Mouse (Mus musculus): ENCODE data around the gene Suclg2. TPM values are rescaled to one million over a fixed set of nuclear protein-coding genes. Genes with fewer than 3 reads are reported as not detected.

Gene Suclg2
- polyA plus RNA-seq, 1 experiment from 2014 or later, result 29.0 TPM

GRCm38 (mm10) chr6:95716476-95716875 lies 2.1 kb downstream of the Suclg2 start:
- H3K9ac ChIP-seq (replicated peaks), result no peak overlapping the region
- H3K9me3 ChIP-seq, result no peaks in the 10 kb centered on the region
- H3K4me3 ChIP-seq, result no peak overlapping the region
- ATAC-seq (ENCODE audit: low FRiP score, low read depth), result no peak
- peaks cover 12% of the 10 kb centered on the region; the same call in 1 of the 2 replicates for H3K4me1 ChIP-seq
- no peaks in the 10 kb centered on the region for H3K36me3 ChIP-seq
- H3K27ac ChIP-seq (replicated peaks), result no peak overlapping the region
- no peak overlapping the region for H3K4me2 ChIP-seq (replicated peaks)
- 88% methylated on average over 5 of the region's 5 CpGs for WGBS
- H3K27me3 ChIP-seq, result peaks cover 5% of the 10 kb centered on the region; the same call in 1 of the 2 replicates

DNA sequence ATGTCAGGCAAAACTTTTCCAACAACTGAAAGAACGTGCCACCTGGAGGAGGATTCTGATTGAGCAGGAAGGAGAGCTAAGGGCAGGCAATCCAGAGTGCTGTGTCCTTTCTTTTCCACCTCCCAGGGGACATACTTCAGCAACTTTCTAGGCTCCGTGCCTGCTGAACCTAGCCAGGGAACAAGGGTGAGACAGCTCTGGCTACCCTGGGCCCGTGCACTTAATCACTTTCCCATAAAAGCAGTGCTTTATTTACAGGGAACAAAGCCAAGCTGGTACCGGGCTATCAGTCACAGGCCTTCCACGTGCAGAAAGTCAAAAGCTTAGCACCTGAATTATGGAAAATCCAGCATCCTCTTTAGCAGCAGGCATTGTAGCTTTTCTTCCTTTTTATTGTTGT lies 5.4 kb downstream of the Suclg2 start:
- Histone ChIP-seq H3K4me2 (replicated peaks) (no peak overlapping the region), H3K4me3 (no peak overlapping the region), H3K9me3 (no peaks in the 10 kb centered on the region), H3K9ac (replicated peaks) (no peak overlapping the region), H3K4me1 (0 out of 2 replicates have a peak, but pooled peaks cover 6% of the 10 kb centered on the region), H3K27ac (replicated peaks) (no peak overlapping the region), H3K36me3 (no peaks in the 10 kb centered on the region), H3K27me3 (peaks cover 5% of the 10 kb centered on the region; the same call in 1 of the 2 replicates)
- ATAC-seq (ENCODE audit: low FRiP score, low read depth), result no peak
- 17% methylated on average over 5 of the region's 5 CpGs for WGBS

- Histone ChIP-seq H3K27me3 (peaks cover 4% of the 10 kb centered on the region; the same call in 1 of the 2 replicates), H3K9me3 (no peaks in the 10 kb centered on the region), H3K9ac (replicated peaks) (no peak overlapping the region), H3K27ac (replicated peaks) (no peak overlapping the region), H3K36me3 (no peaks in the 10 kb centered on the region), H3K4me1 (0 out of 2 replicates have a peak, but pooled peaks cover 6% of the 10 kb centered on the region), H3K4me2 (replicated peaks) (no peak overlapping the region), H3K4me3 (no peak overlapping the region)
- 93% methylated on average over 4 of the region's 4 CpGs for WGBS
- no peak for ATAC-seq (ENCODE audit: low FRiP score, low read depth)
Measured at GRCm38 (mm10) chr6:95712081-95712480, 6.5 kb downstream of the Suclg2 start.

DNA sequence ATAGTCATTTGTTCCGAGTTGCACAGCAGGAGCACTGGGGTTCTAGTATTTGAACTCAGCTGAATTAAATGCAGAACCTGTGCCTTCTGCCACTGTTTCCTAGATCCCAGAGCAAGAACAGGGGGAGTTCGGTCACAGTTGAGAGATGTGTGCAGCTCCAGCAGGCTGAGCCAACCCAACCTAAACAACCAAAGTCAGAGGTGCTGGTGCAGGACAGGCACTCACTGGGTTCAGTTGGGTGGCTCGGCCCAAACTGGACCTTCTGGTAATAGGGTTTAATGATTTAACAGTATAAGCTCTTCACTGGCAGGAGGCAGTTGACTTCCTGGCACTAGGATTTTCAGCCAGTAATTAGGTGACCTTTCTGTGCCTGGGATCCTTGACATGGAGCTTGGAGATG lies 6.9 kb downstream of the Suclg2 start:
- H3K27me3 ChIP-seq, result no peaks in the 10 kb centered on the region
- WGBS, result 94% methylated on average over 3 of the region's 3 CpGs
- no peak overlapping the region for H3K4me3 ChIP-seq
- ATAC-seq (ENCODE audit: low FRiP score, low read depth), result no peak
- 0 out of 2 replicates have a peak, but pooled peaks cover 6% of the 10 kb centered on the region for H3K4me1 ChIP-seq
- no peaks in the 10 kb centered on the region for H3K36me3 ChIP-seq
- H3K9ac ChIP-seq (replicated peaks), result no peak overlapping the region
- H3K4me2 ChIP-seq (replicated peaks), result no peak overlapping the region
- no peak overlapping the region for H3K27ac ChIP-seq (replicated peaks)
- H3K9me3 ChIP-seq, result no peaks in the 10 kb centered on the region

DNA sequence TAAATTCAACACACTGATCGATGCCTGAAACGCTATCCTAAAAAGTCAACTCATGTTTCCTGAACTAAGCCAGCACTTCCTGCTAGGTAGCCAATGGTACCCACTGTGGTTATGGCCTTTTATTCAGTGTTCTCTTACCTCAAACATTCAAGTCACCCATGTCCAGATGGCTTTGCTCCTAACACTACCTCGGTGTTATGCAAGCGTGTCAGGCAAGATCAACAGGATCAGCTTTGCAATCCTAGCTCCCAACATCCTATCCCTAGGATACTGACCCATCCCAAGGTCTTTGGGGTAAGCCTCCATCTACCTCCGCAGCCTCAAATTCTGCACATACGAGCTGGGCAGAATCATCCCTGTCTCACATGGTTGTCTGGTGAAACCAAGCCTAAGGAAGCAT lies 7.7 kb downstream of the Suclg2 start:
- H3K27me3 ChIP-seq, result no peaks in the 10 kb centered on the region
- no peak for ATAC-seq (ENCODE audit: low FRiP score, low read depth)
- no peak overlapping the region for H3K27ac ChIP-seq (replicated peaks)
- WGBS, result 91% methylated on average over 6 of the region's 6 CpGs
- no peak overlapping the region for H3K9ac ChIP-seq (replicated peaks)
- no peaks in the 10 kb centered on the region for H3K36me3 ChIP-seq
- 0 out of 2 replicates have a peak, but pooled peaks cover 6% of the 10 kb centered on the region for H3K4me1 ChIP-seq
- H3K9me3 ChIP-seq, result no peaks in the 10 kb centered on the region
- H3K4me3 ChIP-seq, result no peak overlapping the region
- no peak overlapping the region for H3K4me2 ChIP-seq (replicated peaks)

DNA sequence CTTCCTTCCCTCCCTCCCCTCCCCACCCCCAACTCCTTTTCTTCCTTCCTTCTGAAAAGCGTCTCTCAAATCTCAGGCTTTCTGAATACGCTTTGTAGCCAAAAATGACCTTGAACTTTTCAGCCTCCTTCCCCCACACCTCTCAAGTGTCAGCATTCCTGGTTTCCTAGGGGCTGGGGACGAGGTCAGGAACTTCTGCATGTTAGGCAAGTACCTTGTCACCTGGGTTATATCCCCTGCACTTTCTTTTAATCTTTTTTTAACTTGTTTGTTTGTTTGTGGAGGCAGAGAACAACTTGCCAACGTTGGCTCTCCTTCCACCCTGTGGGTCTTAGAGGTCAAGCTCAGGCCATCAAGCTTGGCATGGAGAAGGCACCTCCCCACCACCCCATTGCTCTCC lies 9.1 kb downstream of the Suclg2 start:
- H3K9me3 ChIP-seq, result no peaks in the 10 kb centered on the region
- H3K27ac ChIP-seq (replicated peaks), result no peak overlapping the region
- H3K27me3 ChIP-seq, result no peaks in the 10 kb centered on the region
- H3K4me2 ChIP-seq (replicated peaks), result no peak overlapping the region
- no peak for ATAC-seq (ENCODE audit: low FRiP score, low read depth)
- H3K4me3 ChIP-seq, result no peak overlapping the region
- 52% methylated on average over 4 of the region's 4 CpGs for WGBS
- no peak overlapping the region for H3K9ac ChIP-seq (replicated peaks)
- no peaks in the 10 kb centered on the region for H3K36me3 ChIP-seq
- 0 out of 2 replicates have a peak, but pooled peaks cover 6% of the 10 kb centered on the region for H3K4me1 ChIP-seq

GRCm38 (mm10) chr6:95709106-95709505 lies 9.5 kb downstream of the Suclg2 start:
- H3K9ac ChIP-seq (replicated peaks), result no peak overlapping the region
- no peak for ATAC-seq (ENCODE audit: low FRiP score, low read depth)
- H3K9me3 ChIP-seq, result no peaks in the 10 kb centered on the region
- 0 out of 2 replicates have a peak, but pooled peaks cover 6% of the 10 kb centered on the region for H3K4me1 ChIP-seq
- no peak overlapping the region for H3K4me2 ChIP-seq (replicated peaks)
- H3K27me3 ChIP-seq, result no peaks in the 10 kb centered on the region
- H3K4me3 ChIP-seq, result no peak overlapping the region
- WGBS, result 67% methylated on average over 5 of the region's 5 CpGs
- H3K36me3 ChIP-seq, result no peaks in the 10 kb centered on the region
- no peak overlapping the region for H3K27ac ChIP-seq (replicated peaks)

- ATAC-seq (ENCODE audit: low FRiP score, low read depth), result no peak
- H3K27me3 ChIP-seq, result no peaks in the 10 kb centered on the region
- H3K9me3 ChIP-seq, result no peaks in the 10 kb centered on the region
- 89% methylated on average over 4 of the region's 4 CpGs for WGBS
- no peaks in the 10 kb centered on the region for H3K4me1 ChIP-seq
- H3K27ac ChIP-seq (replicated peaks), result no peak overlapping the region
- H3K4me3 ChIP-seq, result no peak overlapping the region
- H3K36me3 ChIP-seq, result no peaks in the 10 kb centered on the region
- H3K4me2 ChIP-seq (replicated peaks), result no peak overlapping the region
- no peak overlapping the region for H3K9ac ChIP-seq (replicated peaks)
Measured at GRCm38 (mm10) chr6:95704626-95705025, 14.0 kb downstream of the Suclg2 start.

DNA sequence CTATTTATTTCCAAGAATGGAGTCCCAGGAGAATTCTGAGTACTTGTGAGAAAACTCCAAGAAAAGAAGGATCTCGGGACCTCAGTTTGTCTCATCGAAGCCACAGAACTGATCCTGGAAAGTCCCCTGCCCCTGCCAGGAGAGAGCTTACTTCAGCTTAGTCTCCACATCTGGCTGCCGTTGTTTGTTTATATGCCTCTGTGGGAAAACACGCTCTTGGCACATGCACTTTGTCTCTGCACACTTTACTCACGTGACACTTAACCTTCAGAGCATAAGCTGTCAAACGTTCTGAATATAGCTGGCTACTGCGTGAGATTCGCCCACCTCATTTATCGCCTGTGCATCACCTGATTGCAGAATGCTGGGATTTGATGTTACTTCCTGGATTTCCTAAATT lies 16.4 kb downstream of the Suclg2 start:
- Histone ChIP-seq H3K9me3 (no peaks in the 10 kb centered on the region), H3K36me3 (no peaks in the 10 kb centered on the region), H3K4me2 (replicated peaks) (no peak overlapping the region), H3K27me3 (no peaks in the 10 kb centered on the region), H3K4me3 (no peak overlapping the region), H3K4me1 (peaks cover 9% of the 10 kb centered on the region; the same call in 1 of the 2 replicates), H3K9ac (replicated peaks) (no peak overlapping the region), H3K27ac (replicated peaks) (no peak overlapping the region)
- ATAC-seq (ENCODE audit: low FRiP score, low read depth), result no peak
- WGBS, result 75% methylated on average over 9 of the region's 9 CpGs

- H3K4me3 ChIP-seq, result no peak overlapping the region
- H3K9ac ChIP-seq (replicated peaks), result no peak overlapping the region
- 78% methylated on average over 7 of the region's 7 CpGs for whole genome bisulfite sequencing
- no peak for ATAC-seq (ENCODE audit: low FRiP score, low read depth)
- H3K9me3 ChIP-seq, result no peaks in the 10 kb centered on the region
- H3K36me3 ChIP-seq, result no peaks in the 10 kb centered on the region
- peaks cover 9% of the 10 kb centered on the region; the same call in 1 of the 2 replicates for H3K4me1 ChIP-seq
- H3K27me3 ChIP-seq, result no peaks in the 10 kb centered on the region
- H3K27ac ChIP-seq (replicated peaks), result no peak overlapping the region
- H3K4me2 ChIP-seq (replicated peaks), result no peak overlapping the region
Measured at GRCm38 (mm10) chr6:95701786-95702185, 16.8 kb downstream of the Suclg2 start.

DNA sequence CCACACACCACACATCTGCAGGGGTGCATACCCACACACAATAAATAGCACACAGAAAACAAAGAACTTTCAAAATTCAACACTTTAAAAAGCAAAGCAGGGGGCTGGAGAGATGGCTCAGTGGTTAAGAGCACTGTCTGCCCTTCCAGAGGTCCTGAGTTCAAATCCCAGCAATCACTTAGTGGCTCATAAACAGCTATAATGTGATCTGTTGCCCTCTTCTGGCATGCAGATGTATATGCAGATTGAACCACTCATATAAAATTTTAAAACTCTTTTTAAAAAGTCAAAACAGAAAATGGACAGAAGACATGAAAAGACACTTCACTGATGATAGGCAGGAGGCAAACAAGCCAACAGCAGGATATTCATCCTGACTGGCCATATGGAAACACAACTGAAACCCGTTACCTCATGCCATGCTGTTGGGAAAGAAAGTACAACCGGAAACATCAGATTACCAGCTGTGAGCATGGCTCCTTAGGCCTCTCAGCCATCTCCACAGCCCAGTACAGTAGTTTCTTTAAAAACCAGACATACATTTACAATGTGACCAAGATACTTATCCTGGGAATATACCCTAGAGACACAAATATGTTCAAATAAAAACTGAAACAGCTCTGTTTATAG lies 17.5 kb downstream of the Suclg2 start:
- H3K4me3 ChIP-seq, result no peak overlapping the region

GRCm38 (mm10) chr6:95700191-95700590 lies 18.4 kb downstream of the Suclg2 start:
- peaks cover 9% of the 10 kb centered on the region; the same call in 1 of the 2 replicates for H3K4me1 ChIP-seq
- no peaks in the 10 kb centered on the region for H3K27me3 ChIP-seq
- H3K36me3 ChIP-seq, result no peaks in the 10 kb centered on the region
- 86% methylated on average over 5 of the region's 5 CpGs for WGBS
- no peak for ATAC-seq (ENCODE audit: low FRiP score, low read depth)
- no peak overlapping the region for H3K4me2 ChIP-seq (replicated peaks)
- no peaks in the 10 kb centered on the region for H3K9me3 ChIP-seq
- H3K4me3 ChIP-seq, result no peak overlapping the region
- no peak overlapping the region for H3K27ac ChIP-seq (replicated peaks)
- H3K9ac ChIP-seq (replicated peaks), result no peak overlapping the region

More for the DNA sequence above, 17.5 kb downstream of the Suclg2 start:
- ATAC-seq (ENCODE audit: low FRiP score, low read depth), result no peak
- Histone ChIP-seq H3K36me3 (no peaks in the 10 kb centered on the region), H3K9me3 (no peaks in the 10 kb centered on the region), H3K4me1 (peaks cover 9% of the 10 kb centered on the region; the same call in 1 of the 2 replicates), H3K27me3 (no peaks in the 10 kb centered on the region), H3K27ac (replicated peaks) (no peak overlapping the region), H3K4me2 (replicated peaks) (no peak overlapping the region), H3K9ac (replicated peaks) (no peak overlapping the region)
- WGBS, result 84% methylated on average over 2 of the region's 2 CpGs

All from midbrain, embryonic 12.5 days (tissue).